Mouse (Mus musculus): ENCODE measurements around the gene Zfp316.

Zfp316 gene

DNA sequence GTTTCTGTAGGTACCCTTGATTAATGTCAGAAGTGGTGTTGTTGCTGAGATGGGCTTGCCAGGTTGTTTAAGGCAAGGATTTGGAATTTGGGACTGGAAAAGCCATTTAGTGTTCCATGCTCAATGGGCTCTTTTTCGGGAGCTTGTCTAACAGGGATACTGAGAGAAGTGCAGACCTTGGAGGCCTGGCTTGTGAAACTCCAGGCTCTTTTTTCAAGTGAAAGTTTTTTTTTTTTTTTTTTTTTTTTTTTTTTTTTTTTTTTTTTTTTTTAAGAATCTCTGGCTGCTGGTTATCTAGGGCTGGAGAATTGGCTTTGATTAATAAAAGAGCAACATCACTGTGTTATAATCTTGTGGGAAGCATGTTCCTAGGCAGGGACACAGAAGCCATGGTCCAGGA, 47.5 kb downstream of the Zfp316 start:
- DNase-seq (ENCODE audit: low read depth, low spot score): no peak

DNA sequence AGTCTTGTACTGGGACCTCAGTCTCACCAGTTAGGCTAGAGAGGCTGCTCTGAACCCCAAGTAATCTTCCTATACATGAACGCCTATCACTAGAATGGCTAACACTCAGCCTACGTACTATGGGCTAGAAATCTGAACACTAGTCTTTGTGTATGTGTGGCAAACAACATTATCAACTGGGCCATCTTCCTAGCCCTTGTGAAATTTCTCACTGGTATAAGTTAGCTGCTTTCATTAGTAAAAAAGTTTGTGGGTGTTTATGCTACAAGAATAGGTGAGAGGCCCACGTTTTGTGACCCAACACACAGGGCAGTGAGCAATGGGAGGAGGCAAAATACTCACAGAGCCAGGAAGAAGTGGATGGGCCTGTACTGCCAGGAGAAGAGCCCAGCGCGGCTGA, 48.8 kb downstream of the Zfp316 start:
- DNase-seq (ENCODE audit: low read depth, low spot score): no peak

DNA sequence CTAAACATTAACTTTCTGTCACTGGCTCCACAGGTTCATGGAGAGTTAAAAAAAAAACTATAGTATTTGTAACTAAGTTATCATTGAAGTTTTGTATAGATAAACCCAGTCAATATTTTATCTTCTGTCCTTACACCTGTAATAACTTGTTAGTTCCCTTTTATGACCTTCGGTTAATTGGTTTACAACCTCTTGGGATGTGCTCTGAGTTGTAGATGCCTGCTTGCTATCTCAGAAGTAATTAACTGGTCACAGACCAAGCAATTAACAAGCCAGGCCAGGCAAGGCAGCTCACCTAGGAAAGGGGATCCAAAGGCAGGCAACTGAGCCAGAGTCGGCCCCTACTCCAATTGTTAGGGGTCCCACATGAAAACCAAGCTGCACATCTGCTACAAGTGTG, 56.0 kb downstream of the Zfp316 start:
- no peak for DNase-seq (ENCODE audit: low read depth, low spot score)

DNA sequence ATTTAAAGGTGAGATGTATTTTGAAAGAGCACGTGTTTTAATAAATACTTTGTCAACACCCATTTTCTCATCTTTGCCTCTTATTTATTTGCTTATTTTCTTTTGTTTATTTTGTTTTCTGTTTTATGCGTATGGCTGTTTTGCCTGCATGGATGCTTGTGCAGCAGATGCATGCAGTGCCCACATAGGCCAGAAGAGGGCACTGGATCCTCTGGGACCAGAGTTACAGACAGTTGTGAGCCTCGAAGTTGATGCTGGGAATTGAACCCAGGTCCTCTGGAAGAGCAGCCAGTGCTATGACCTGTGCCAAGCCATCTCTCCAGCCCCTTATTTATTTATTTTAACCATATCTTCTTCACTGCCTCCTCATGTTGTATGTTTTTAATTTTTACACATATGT, 64.8 kb downstream of the Zfp316 start:
- peak; percentile 27 for DNase-seq (ENCODE audit: low read depth, low spot score)
